Mouse (Mus musculus): Measurements from ENCODE around the gene Elp5.

Gene Elp5

DNA sequence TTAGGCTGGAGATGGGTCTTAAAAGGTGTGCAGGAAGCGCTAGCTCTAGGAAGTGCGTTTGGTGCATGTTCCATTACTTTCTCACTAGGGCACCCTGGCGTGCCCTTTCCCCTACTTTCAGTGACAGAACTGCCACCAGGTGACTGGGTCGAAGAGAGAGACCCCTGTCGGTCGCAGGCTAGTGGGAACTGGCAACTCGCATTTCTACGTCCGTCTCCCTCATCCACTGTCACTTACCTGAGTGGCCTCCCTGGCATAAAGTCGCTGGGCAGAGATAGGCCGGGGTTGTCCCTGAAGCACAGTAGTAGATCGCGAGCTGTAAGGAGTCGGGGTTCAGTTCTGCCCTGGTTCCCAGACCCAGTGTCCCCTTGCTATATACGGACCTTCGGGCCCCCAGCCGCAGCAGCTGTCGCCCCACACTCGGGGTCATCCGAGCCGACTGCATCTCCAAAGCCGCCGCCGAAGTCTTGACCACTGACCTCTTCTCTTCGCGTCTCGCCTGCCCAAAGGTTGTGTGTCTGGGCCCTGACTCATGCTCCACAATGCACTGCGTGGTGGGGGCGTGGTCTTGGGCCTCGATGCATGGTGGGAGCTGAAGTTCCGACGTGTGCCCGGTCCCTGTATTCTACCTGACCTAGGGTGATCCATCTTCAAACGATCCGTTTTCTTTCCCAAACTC lies 32.7 kb upstream of the Elp5 start, which contains the start of gene Acadvl:
Gene Acadvl (minus strand): TSS at position 532 of the 679 bp plus-strand sequence.
- peak; percentile 91 for DNase-seq (ENCODE audit: low spot score)

GRCm38 (mm10) chr11:70014051-70014450 lies 31.7 kb upstream of the Elp5 start:
- no peak for DNase-seq (ENCODE audit: low spot score)

- DNase-seq (ENCODE audit: low spot score): no peak
These were observed 31.1 kb upstream of the Elp5 start for GRCm38 (mm10) chr11:70013408-70013807.

- no peak for DNase-seq (ENCODE audit: low spot score)
These were observed 30.6 kb upstream of the Elp5 start for GRCm38 (mm10) chr11:70012931-70013330.

DNA sequence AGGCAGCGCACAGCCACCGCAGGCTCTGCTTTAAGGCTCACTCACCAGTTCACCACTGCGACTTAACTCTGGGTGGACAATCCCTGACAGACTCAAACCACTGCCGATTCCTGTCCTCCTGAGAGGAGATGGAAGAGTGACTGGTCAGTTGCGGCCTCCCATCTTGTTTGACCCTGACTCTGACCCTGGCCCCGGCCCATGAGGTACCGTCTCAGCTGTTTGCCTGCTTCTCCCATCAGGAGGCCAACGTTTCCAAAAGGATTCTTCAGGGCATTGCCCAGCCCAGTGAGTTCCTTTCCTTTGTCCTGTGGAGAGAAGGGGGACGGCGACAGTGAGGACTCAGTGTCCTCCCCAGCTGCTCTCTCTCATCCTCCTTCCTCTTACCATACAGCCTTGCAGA lies 28.6 kb upstream of the Elp5 start:
- DNase-seq (ENCODE audit: low spot score): no peak

DNA sequence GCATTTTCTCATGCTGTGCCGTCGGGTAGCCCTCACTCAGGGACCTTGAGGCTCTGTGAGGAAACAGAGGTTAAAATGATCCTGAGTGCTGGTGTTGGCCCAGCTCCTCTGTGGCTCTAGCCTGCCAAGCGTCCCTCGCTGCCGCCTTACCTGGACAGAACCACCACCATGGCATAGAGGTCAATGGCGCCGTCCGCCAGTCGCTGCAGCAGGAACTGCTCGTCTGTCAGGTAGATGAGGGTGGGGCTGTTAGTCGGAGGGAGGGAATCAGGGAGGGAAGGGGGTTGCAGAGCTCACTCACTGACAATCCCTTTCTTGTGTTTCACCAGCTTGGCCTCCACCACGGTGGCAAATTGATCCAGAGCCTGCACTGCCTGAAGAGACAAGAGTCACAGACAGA lies 28.2 kb upstream of the Elp5 start:
- DNase-seq (ENCODE audit: low spot score): no peak

- no peak for DNase-seq (ENCODE audit: low spot score)
These were observed 27.7 kb upstream of the Elp5 start for GRCm38 (mm10) chr11:70010033-70010432.

DNA sequence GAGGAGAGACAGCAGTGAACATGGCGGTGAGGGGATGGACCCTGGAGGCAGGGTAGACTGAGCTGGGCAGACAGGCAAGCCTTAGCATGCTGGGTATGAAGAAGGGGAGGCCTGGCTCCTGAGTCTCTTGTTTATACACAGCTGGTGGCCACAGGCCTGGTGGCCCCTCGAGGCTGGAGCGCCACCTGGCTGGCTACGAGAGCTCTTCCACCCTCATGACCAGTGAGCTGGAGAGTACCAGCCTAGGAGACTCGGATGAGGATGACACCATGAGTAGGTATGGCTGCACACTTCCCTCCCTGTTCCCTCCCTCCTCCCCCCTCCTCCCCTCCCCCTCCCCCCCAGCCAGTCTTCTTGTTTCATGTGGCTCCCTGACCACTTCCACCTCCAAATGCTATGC lies 23.2 kb upstream of the Elp5 start:
- no peak for DNase-seq (ENCODE audit: low spot score)

- no peak for DNase-seq (ENCODE audit: low spot score)
These were observed 20.2 kb upstream of the Elp5 start for GRCm38 (mm10) chr11:70002471-70002870.

- no peak for DNase-seq (ENCODE audit: low spot score)
These were observed 19.5 kb upstream of the Elp5 start for GRCm38 (mm10) chr11:70001865-70002264.

- no peak for DNase-seq (ENCODE audit: low spot score)
These were observed 18.8 kb upstream of the Elp5 start for GRCm38 (mm10) chr11:70001159-70001558.

DNA sequence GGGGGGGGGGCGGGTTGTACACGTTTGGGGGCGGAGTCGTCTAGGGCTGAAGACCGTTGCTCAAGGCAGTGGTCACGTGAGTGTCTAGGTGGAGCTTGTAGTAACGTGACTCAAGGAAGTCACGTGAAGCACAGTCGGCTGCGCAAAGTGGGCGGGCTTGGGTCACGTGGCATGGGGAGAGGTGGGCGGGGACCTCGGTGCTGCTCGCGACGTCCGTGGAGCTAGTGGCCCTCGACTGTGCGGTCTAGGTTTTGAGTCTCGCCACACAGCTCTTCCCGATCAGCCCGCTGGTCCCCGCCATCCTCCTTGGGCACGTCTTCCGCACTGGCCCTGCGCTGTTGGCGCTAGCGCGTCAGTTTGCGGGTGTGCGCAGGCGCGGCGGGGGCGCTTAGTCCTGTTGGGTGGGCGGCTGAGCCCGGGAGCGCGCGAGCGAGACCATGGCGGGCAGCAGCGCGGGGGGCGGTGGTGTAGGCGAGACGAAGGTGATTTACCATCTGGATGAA lies 18.1 kb upstream of the Elp5 start, which contains the start of gene Dvl2:
Gene Dvl2 (plus strand): TSS at position 200 of the 503 bp plus-strand sequence.
- peak; percentile 97 for DNase-seq (ENCODE audit: low spot score)

- no peak for DNase-seq (ENCODE audit: low spot score)
These were observed 17.3 kb upstream of the Elp5 start for GRCm38 (mm10) chr11:69999666-70000065.

DNA sequence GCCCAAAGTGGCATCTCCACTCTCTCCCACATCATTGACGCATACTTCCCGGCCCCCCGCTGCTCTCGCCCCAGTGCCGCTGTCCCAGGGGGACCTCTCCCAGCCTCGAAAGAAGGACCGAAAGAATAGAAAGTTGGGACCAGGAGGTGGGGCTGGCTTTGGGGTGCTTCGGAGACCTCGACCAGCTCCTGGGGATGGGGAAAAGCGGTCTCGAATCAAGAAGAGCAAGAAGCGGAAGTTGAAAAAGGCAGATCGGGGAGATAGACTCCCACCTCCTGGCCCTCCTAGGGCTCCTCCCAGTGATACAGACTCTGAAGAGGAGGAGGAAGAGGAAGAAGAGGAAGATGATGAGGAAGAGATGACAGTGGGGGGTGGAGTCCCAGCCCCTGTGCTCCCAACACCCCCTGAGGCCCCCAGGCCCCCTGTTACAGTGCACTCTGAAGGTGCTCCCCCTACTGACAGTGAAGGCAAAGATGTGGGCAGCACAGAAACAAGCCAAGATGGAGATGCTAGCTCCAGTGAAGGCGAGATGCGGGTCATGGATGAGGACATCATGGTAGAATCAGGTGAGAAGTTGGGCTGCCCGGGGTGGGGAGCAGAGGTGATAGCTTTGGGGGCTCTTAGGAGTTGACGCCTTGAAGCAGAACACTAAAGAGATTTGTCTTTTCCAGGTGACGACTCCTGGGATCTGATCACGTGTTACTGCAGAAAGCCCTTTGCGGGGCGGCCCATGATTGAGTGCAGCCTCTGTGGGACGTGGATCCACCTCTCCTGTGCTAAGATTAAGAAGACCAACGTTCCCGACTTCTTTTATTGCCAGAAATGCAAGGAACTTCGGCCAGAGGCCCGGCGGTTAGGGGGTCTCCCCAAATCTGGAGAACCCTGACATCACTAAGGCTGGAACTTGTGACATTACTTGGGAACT lies 16.5 kb upstream of the Elp5 start:
- DNase-seq (ENCODE audit: low spot score): no peak

DNA sequence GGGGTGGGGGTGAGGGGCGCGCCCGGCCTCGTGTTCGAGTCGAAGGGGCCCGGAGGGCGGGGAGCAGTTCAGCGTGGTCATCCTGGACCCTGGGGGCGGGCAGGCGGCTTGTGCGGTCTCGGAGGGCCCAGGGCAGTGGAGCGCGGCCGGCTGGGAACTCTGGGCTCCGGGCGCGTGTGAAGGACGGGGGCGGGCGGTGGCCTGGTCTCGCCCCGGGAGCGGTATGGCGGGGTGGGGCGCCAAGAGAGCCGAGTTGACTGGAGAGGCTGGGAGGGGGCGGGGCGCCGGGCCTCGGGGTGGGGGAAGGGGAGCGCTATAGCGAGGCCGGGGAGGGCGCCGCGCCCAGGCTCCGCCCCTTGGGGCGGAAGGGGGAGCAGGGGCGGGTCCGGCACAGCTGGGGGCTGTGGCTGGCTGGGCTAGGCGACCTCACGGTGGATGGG lies 14.8 kb upstream of the Elp5 start:
- DNase-seq (ENCODE audit: low spot score): peak; percentile 95

- no peak for DNase-seq (ENCODE audit: low spot score)
These were observed 14.1 kb upstream of the Elp5 start for GRCm38 (mm10) chr11:69996161-69997061.

- DNase-seq (ENCODE audit: low spot score): peak; percentile 100
These were observed 13.2 kb upstream of the Elp5 start, which contains the start of gene Phf23 for GRCm38 (mm10) chr11:69995391-69995960. Gene Phf23, plus strand, starts transcription at chr11:69995777.

GRCm38 (mm10) chr11:69994401-69995090 lies 12.2 kb upstream of the Elp5 start:
- no peak for DNase-seq (ENCODE audit: low spot score)

- DNase-seq (ENCODE audit: low spot score): no peak
These were observed 10.6 kb upstream of the Elp5 start for GRCm38 (mm10) chr11:69992932-69993331.

- DNase-seq (ENCODE audit: low spot score): no peak
These were observed 10.1 kb upstream of the Elp5 start for GRCm38 (mm10) chr11:69992396-69992795.

DNA sequence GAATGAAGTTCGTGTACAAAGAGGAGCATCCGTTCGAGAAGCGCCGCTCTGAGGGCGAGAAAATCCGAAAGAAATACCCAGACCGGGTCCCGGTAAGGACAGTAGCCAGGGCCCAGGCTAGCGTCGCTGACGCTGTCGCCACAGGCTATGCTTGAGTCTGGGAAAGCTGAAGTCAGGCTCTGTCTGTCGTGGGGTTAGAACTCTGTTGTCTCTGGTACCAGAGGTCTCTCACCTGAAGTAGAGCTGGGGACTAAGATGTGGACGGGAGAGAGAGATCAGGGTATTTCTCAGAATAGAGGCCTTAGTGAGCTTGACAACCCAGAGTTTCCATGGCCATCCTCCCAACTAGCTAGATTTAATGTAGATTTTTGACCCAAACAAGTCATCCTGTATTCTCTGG lies 9.4 kb upstream of the Elp5 start:
- DNase-seq (ENCODE audit: low spot score): no peak

Measured in yolk sac, embryonic 10.5 days (tissue).